Mouse (Mus musculus): ENCODE data around the gene Mylpf. TPM values are rescaled to one million over a fixed set of nuclear protein-coding genes. Genes with fewer than 3 reads are reported as not detected.

Mylpf gene
- polyA plus RNA-seq, 1 experiment from 2014 or later = 37.6 TPM

Other genes with a start within 250 kb of the Mylpf start
- gene Cdipt, start 233.0 kb upstream of the Mylpf start, polyA plus RNA-seq (2016; fragmentation: Nextera tagmentation; extraction: Ambion mirVana) = 59.2 and 63.2 TPM in 2 replicates
- gene Cdiptos, start 232.8 kb upstream of the Mylpf start, polyA plus RNA-seq (2016; fragmentation: Nextera tagmentation; extraction: Ambion mirVana) = 0.29 and 0.44 TPM in 2 replicates
- gene Mvp, start 194.3 kb upstream of the Mylpf start, polyA plus RNA-seq (2016; fragmentation: Nextera tagmentation; extraction: Ambion mirVana) = 8.3 and 8.9 TPM in 2 replicates
- 0.57 TPM in 1 of 2 replicates, not detected in the other for gene Pagr1b, start 192.4 kb upstream of the Mylpf start, polyA plus RNA-seq (2016; fragmentation: Nextera tagmentation; extraction: Ambion mirVana)
- 60.5 and 65.1 TPM in 2 replicates for gene Pagr1a, start 191.5 kb upstream of the Mylpf start, polyA plus RNA-seq (2016; fragmentation: Nextera tagmentation; extraction: Ambion mirVana)
- 4.1 and 8.9 TPM in 2 replicates for gene Gm42742, start 187.8 kb upstream of the Mylpf start, polyA plus RNA-seq (2016; fragmentation: Nextera tagmentation; extraction: Ambion mirVana)
- 0.88 and 2.1 TPM in 2 replicates for gene Prrt2, start 187.7 kb upstream of the Mylpf start, polyA plus RNA-seq (2016; fragmentation: Nextera tagmentation; extraction: Ambion mirVana)
- gene Maz, start 181.9 kb upstream of the Mylpf start, polyA plus RNA-seq (2016; fragmentation: Nextera tagmentation; extraction: Ambion mirVana) = 104 and 107 TPM in 2 replicates
- 126 and 132 TPM in 2 replicates for gene Kif22, start 166.4 kb upstream of the Mylpf start, polyA plus RNA-seq (2016; fragmentation: Nextera tagmentation; extraction: Ambion mirVana)
- gene Zg16, start 121.6 kb upstream of the Mylpf start, polyA plus RNA-seq (2016; fragmentation: Nextera tagmentation; extraction: Ambion mirVana) = not detected in 2 replicates
- gene AI467606, start 117.5 kb upstream of the Mylpf start, polyA plus RNA-seq (2016; fragmentation: Nextera tagmentation; extraction: Ambion mirVana) = 8.3 and 8.5 TPM in 2 replicates
- gene Qprt, start 86.7 kb upstream of the Mylpf start, polyA plus RNA-seq (2016; fragmentation: Nextera tagmentation; extraction: Ambion mirVana) = 36.5 and 40.3 TPM in 2 replicates
- 7.3 and 7.4 TPM in 2 replicates for gene Spn, start 71.1 kb upstream of the Mylpf start, polyA plus RNA-seq (2016; fragmentation: Nextera tagmentation; extraction: Ambion mirVana)
- gene Cd2bp2, start 12.8 kb upstream of the Mylpf start, polyA plus RNA-seq (2016; fragmentation: Nextera tagmentation; extraction: Ambion mirVana) = 35.0 and 36.0 TPM in 2 replicates
- 26.7 and 30.9 TPM in 2 replicates for gene Tbc1d10b, start 422 bp upstream of the Mylpf start, polyA plus RNA-seq (2016; fragmentation: Nextera tagmentation; extraction: Ambion mirVana)
- gene Zfp553, start 24.2 kb downstream of the Mylpf start, polyA plus RNA-seq (2016; fragmentation: Nextera tagmentation; extraction: Ambion mirVana) = 13.7 and 14.2 TPM in 2 replicates
- 10.6 and 13.6 TPM in 2 replicates for gene Sept1, start 24.2 kb downstream of the Mylpf start, polyA plus RNA-seq (2016; fragmentation: Nextera tagmentation; extraction: Ambion mirVana)
- 30.0 and 31.6 TPM in 2 replicates for gene Zfp771, start 35.4 kb downstream of the Mylpf start, polyA plus RNA-seq (2016; fragmentation: Nextera tagmentation; extraction: Ambion mirVana)
- gene Dctpp1, start 51.8 kb downstream of the Mylpf start, polyA plus RNA-seq (2016; fragmentation: Nextera tagmentation; extraction: Ambion mirVana) = 163 and 167 TPM in 2 replicates
- gene Sephs2, start 65.2 kb downstream of the Mylpf start, polyA plus RNA-seq (2016; fragmentation: Nextera tagmentation; extraction: Ambion mirVana) = 170 and 172 TPM in 2 replicates
- 6.0 and 6.3 TPM in 2 replicates for gene Itgal, start 87.4 kb downstream of the Mylpf start, polyA plus RNA-seq (2016; fragmentation: Nextera tagmentation; extraction: Ambion mirVana)
- gene Zfp768, start 136.7 kb downstream of the Mylpf start, polyA plus RNA-seq (2016; fragmentation: Nextera tagmentation; extraction: Ambion mirVana) = 4.8 and 5.2 TPM in 2 replicates
- gene Zfp747, start 167.2 kb downstream of the Mylpf start, polyA plus RNA-seq (2016; fragmentation: Nextera tagmentation; extraction: Ambion mirVana) = 3.9 and 4.1 TPM in 2 replicates
- gene 9130019O22Rik, start 178.3 kb downstream of the Mylpf start, polyA plus RNA-seq (2016; fragmentation: Nextera tagmentation; extraction: Ambion mirVana) = 2.1 and 2.4 TPM in 2 replicates
- gene E430018J23Rik, start 184.7 kb downstream of the Mylpf start, polyA plus RNA-seq (2016; fragmentation: Nextera tagmentation; extraction: Ambion mirVana) = 1.7 and 1.8 TPM in 2 replicates
- gene Zfp764, start 197.9 kb downstream of the Mylpf start, polyA plus RNA-seq (2016; fragmentation: Nextera tagmentation; extraction: Ambion mirVana) = 2.4 and 2.5 TPM in 2 replicates
- 11.0 and 11.6 TPM in 2 replicates for gene Zfp688, start 213.2 kb downstream of the Mylpf start, polyA plus RNA-seq (2016; fragmentation: Nextera tagmentation; extraction: Ambion mirVana)
- 3.1 and 3.3 TPM in 2 replicates for gene Zfp689, start 240.3 kb downstream of the Mylpf start, polyA plus RNA-seq (2016; fragmentation: Nextera tagmentation; extraction: Ambion mirVana)

All from liver, embryonic 12.5 days (tissue).